9 mouse cellular contexts compared by ENCODE assay signal in genomic region chr7:109083113-109083812, GRCm38 (mm10). TPM values are rescaled to one million over a fixed set of nuclear protein-coding genes. Genes with fewer than 3 reads are reported as not detected.
DNase-seq lines count a peak whose midpoint lies in the region; ATAC-seq and TF ChIP-seq lines count a peak whose summit lies in the region.
"Had no signal": no experiment of that assay in that cellular context is flagged by ENCODE, and none has a peak within 500 bp of the region (broad histone marks: within the 10 kb centered on the region; RNA-seq: fewer than 3 reads in every experiment).

Gene Ric3 (minus strand): TSS chr7:109083331.

- no peaks in the 10 kb centered on the region for H3K9me3 ChIP-seq in embryonic facial prominence, embryonic 15.5 days (replicated peaks)
- H3K9me3 ChIP-seq in heart, embryonic 12.5 days (replicated peaks), result no peaks in the 10 kb centered on the region
- H3K9me3 ChIP-seq in kidney, embryonic 15.5 days (replicated peaks), result no peaks in the 10 kb centered on the region
- H3K9me3 ChIP-seq in limb, embryonic 12.5 days, result no peaks in the 10 kb centered on the region
- no peaks in the 10 kb centered on the region for H3K9me3 ChIP-seq in midbrain, postnatal 0 days (ENCODE audit: low read length)
- H3K9me3 ChIP-seq: G1E had no signal

- peaks cover 8% of the 10 kb centered on the region for H3K27me3 ChIP-seq in embryonic facial prominence, embryonic 15.5 days
- H3K27me3 ChIP-seq in heart, embryonic 12.5 days (replicated peaks), result peaks cover 18% of the 10 kb centered on the region
- H3K27me3 ChIP-seq in kidney, embryonic 15.5 days, result peaks cover 27% of the 10 kb centered on the region
- H3K27me3 ChIP-seq in limb, embryonic 12.5 days, result peaks cover 29% of the 10 kb centered on the region
- no peaks in the 10 kb centered on the region for H3K27me3 ChIP-seq in midbrain, postnatal 0 days (ENCODE audit: insufficient read depth, low read length)

- H3K36me3 ChIP-seq in embryonic facial prominence, embryonic 15.5 days, result no peaks in the 10 kb centered on the region
- no peaks in the 10 kb centered on the region for H3K36me3 ChIP-seq in heart, embryonic 12.5 days
- no peaks in the 10 kb centered on the region for H3K36me3 ChIP-seq in kidney, embryonic 15.5 days
- no peaks in the 10 kb centered on the region for H3K36me3 ChIP-seq in limb, embryonic 12.5 days
- no peaks in the 10 kb centered on the region for H3K36me3 ChIP-seq in midbrain, postnatal 0 days (ENCODE audit: insufficient read depth, low read length)
- H3K36me3 ChIP-seq: G1E had no signal

- peak within 1 kb of the TSS; percentile 67 for H3K4me2 ChIP-seq in embryonic facial prominence, embryonic 15.5 days (replicated peaks)
- H3K4me2 ChIP-seq in heart, embryonic 12.5 days, result peak within 1 kb of the TSS; percentile 90
- peak within 1 kb of the TSS; percentile 72 for H3K4me2 ChIP-seq in kidney, embryonic 15.5 days
- peak within 1 kb of the TSS; percentile 74 for H3K4me2 ChIP-seq in limb, embryonic 12.5 days
- peak within 1 kb of the TSS; percentile 69 for H3K4me2 ChIP-seq in midbrain, postnatal 0 days (ENCODE audit: low read depth, low read length, poor library complexity, severe bottlenecking)

- 4% methylated on average over 50 of the region's 50 CpGs for WGBS in embryonic facial prominence, embryonic 15.5 days
- 5% methylated on average over 50 of the region's 50 CpGs for WGBS in heart, embryonic 12.5 days
- 5% methylated on average over 50 of the region's 50 CpGs for WGBS in kidney, embryonic 15.5 days
- 5% methylated on average over 50 of the region's 50 CpGs for WGBS in limb, embryonic 12.5 days
- 3% methylated on average over 50 of the region's 50 CpGs for WGBS in midbrain, postnatal 0 days

- peaks cover 6% of the 10 kb centered on the region for H3K4me1 ChIP-seq in embryonic facial prominence, embryonic 15.5 days
- peaks cover 8% of the 10 kb centered on the region for H3K4me1 ChIP-seq in heart, embryonic 12.5 days (replicated peaks)
- peaks cover 9% of the 10 kb centered on the region for H3K4me1 ChIP-seq in kidney, embryonic 15.5 days
- H3K4me1 ChIP-seq in limb, embryonic 12.5 days (replicated peaks), result peaks cover 6% of the 10 kb centered on the region; the same call in 1 of the 2 replicates
- peaks cover 3% of the 10 kb centered on the region; the same call in 1 of the 2 replicates for H3K4me1 ChIP-seq in midbrain, postnatal 0 days (ENCODE audit: insufficient read depth, low read length)

- H3K4me3 ChIP-seq in embryonic facial prominence, embryonic 15.5 days (replicated peaks), result peak within 1 kb of the TSS; percentile 49
- peak within 1 kb of the TSS; percentile 67 for H3K4me3 ChIP-seq in heart, embryonic 12.5 days
- peak within 1 kb of the TSS; percentile 50 for H3K4me3 ChIP-seq in kidney, embryonic 15.5 days (replicated peaks)
- peak within 1 kb of the TSS; percentile 61 for H3K4me3 ChIP-seq in limb, embryonic 12.5 days (replicated peaks)
- peak within 1 kb of the TSS; percentile 79 for H3K4me3 ChIP-seq in midbrain, postnatal 0 days (ENCODE audit: low read depth, low read length)

- no peak within 1 kb of the TSS for H3K27ac ChIP-seq in embryonic facial prominence, embryonic 15.5 days (replicated peaks)
- no peak within 1 kb of the TSS for H3K27ac ChIP-seq in heart, embryonic 12.5 days (ENCODE audit: poor library complexity, severe bottlenecking)
- no peak within 1 kb of the TSS for H3K27ac ChIP-seq in kidney, embryonic 15.5 days
- H3K27ac ChIP-seq in limb, embryonic 12.5 days, result no peak within 1 kb of the TSS
- H3K27ac ChIP-seq in midbrain, postnatal 0 days (ENCODE audit: low read depth, low read length), result peak within 1 kb of the TSS; percentile 68

- DNase-seq in urinary bladder, adult 2 months (ENCODE audit: low spot score), result peak; percentile 35
- DNase-seq in urinary bladder, postnatal 4 days (ENCODE audit: low spot score in 2 of 2), result no peak
- peak; percentile 87 for DNase-seq in midbrain, postnatal 0 days (ENCODE audit: low spot score)
- peak; percentile 88 for DNase-seq in testis, postnatal 14 days (ENCODE audit: low spot score)

- TF ChIP-seq CTCF in midbrain, postnatal 0 days (IDR thresholded peaks at IDR 0.05), result peak; percentile 24

- peak; percentile 67 for ATAC-seq in embryonic facial prominence, embryonic 15.5 days (ENCODE audit: insufficient number of reproducible peaks, low FRiP score, low TSS enrichment, low read depth)
- ATAC-seq in heart, embryonic 12.5 days (ENCODE audit: insufficient number of reproducible peaks, low FRiP score), result peak; percentile 42
- no peak for ATAC-seq in kidney, embryonic 15.5 days (replicated peaks; ENCODE audit: low FRiP score)
- 0 out of 2 replicates have a peak, but pooled peaks have one; percentile 59 for ATAC-seq in limb, embryonic 12.5 days (ENCODE audit: insufficient number of reproducible peaks, insufficient read depth, low FRiP score, low TSS enrichment, low read depth)
- ATAC-seq in midbrain, postnatal 0 days (ENCODE audit: low FRiP score), result peak; percentile 96

- H3K9ac ChIP-seq in embryonic facial prominence, embryonic 15.5 days, result no peak within 1 kb of the TSS
- no peak within 1 kb of the TSS for H3K9ac ChIP-seq in heart, embryonic 12.5 days
- no peak within 1 kb of the TSS for H3K9ac ChIP-seq in kidney, embryonic 15.5 days
- H3K9ac ChIP-seq in limb, embryonic 12.5 days (replicated peaks), result peak within 1 kb of the TSS; percentile 53
- H3K9ac ChIP-seq in midbrain, postnatal 0 days (replicated peaks; ENCODE audit: low read length, poor library complexity, severe bottlenecking), result peak within 1 kb of the TSS; percentile 73

RNA-seq across cellular contexts. Expression of gene Ric3, which starts in this region (rescaled TPM):
- polyA plus RNA-seq in urinary bladder, adult 2 months (2012; rRNA removed), result 10.3 and 12.2 TPM in 2 replicates
- 3.2 and 3.4 TPM in 2 replicates for polyA plus RNA-seq in embryonic facial prominence, embryonic 15.5 days (2015; fragmentation: Nextera tagmentation; extraction: Ambion mirVana)
- polyA plus RNA-seq in heart, embryonic 12.5 days (2016; fragmentation: Nextera tagmentation; extraction: Ambion mirVana), result 0.94 and 1.5 TPM in 2 replicates
- polyA plus RNA-seq in kidney, embryonic 15.5 days (2015; fragmentation: Nextera tagmentation; extraction: Ambion mirVana), result 1.7 and 2.1 TPM in 2 replicates
- 4.2 and 4.7 TPM in 2 replicates for polyA plus RNA-seq in limb, embryonic 12.5 days (2016; fragmentation: Nextera tagmentation; extraction: Ambion mirVana)
- 62.8 and 65.0 TPM in 2 replicates for total RNA-seq in midbrain, postnatal 0 days (2014; rRNA removed)
- 42.1 and 42.2 TPM in 2 replicates for polyA plus RNA-seq in midbrain, postnatal 0 days (2015; fragmentation: Nextera tagmentation; extraction: Ambion mirVana)
- polyA plus RNA-seq: G1E had no signal

Comparison
In these comparisons a context has a peak if more than half of its experiments do, and no peak if none do; other contexts are left out.
1. DNase-seq: peak in urinary bladder, adult 2 months (single experiment), midbrain, postnatal 0 days (single experiment) and testis, postnatal 14 days (single experiment); none in urinary bladder, postnatal 4 days (0 of 2).
2. H3K9ac ChIP-seq: peak in limb, embryonic 12.5 days (single experiment) and midbrain, postnatal 0 days (single experiment); none in embryonic facial prominence, embryonic 15.5 days (single experiment), heart, embryonic 12.5 days (single experiment) and kidney, embryonic 15.5 days (single experiment).
3. Peak in every context shown above with its lines, with median percentiles within 50 percentile points of each other: H3K4me2 ChIP-seq and H3K4me3 ChIP-seq.